Mouse (Mus musculus): ENCODE results near the gene Mroh7. TPM values are rescaled to one million over a fixed set of nuclear protein-coding genes. Genes with fewer than 3 reads are reported as not detected.
A peak's percentile ranks its signal among the peaks of the same experiment; 100 is the strongest.
"Not testable (repeated sequence)": the region's sequence is repeated elsewhere in the genome, so short reads cannot be mapped to it uniquely, and the experiment has no call there.

The Mroh7 gene
- polyA plus RNA-seq, 1 experiment, result not detected

DNA sequence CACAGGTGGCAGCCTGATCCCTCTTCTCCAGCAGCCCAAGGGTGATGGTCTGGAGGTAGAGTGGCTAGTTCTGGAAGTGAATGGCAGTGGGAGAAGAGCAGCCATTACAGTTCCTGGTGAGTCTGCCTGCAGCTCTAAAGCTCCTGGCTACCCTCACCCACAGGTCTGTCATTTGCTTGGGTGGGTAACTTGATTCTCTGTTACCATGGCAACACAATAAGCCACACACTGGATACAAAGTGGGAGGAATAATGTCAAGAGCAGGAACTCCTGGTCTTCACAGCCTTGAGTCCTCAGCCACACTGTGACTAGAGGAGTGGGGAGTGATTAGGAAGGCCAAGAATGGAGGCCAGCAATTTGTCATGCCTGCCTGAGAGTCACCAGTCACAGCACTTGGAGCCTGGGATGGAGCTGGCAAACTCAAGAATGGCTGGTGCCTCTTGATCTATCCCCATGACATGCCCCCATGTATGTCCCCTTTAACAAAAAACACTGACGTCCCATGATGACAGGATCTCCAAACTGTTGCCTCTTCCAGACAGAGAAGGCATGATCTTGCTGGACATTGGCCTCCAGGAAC is 16.4 kb upstream of the Mroh7 start:
- H3K4me3 ChIP-seq (ENCODE audit: insufficient read depth, low read depth, low read length), result no peak overlapping the region
- peaks cover 18% of the 10 kb centered on the region for H3K4me1 ChIP-seq (ENCODE audit: control insufficient read depth, insufficient read depth, low read length)
- H3K27ac ChIP-seq (ENCODE audit: insufficient read depth, low read depth, low read length), result no peak overlapping the region
- TF ChIP-seq POLR2A (IDR thresholded peaks at IDR 0.05; ENCODE audit: insufficient read depth, low read depth, low read length) (no peak), CTCF (IDR thresholded peaks at IDR 0.05; ENCODE audit: insufficient read depth, low read depth, low read length) (no peak)
- WGBS, result 79% methylated on average over 1 of the region's 1 CpGs

DNA sequence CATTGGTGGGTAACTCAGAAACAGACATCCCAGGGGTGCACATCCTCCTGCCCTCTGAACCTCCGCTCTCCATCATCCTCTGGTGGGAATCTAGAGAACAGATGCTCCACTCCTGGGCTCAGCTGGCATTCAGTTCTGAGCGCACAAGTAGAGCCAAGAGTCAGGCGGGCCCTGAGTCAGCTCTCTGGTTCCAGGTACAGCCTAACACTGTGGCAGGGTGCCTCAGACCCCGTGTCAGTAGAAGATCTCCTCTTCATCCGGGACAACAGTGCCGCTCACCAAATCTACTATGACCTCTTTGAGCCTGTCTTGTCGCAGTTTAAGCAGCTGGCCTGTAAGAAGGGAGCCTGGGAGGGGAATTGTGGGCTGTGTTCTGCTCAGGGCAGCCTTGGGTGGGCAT is 15.1 kb upstream of the Mroh7 start:
- 92% methylated on average over 7 of the region's 7 CpGs for WGBS
- TF ChIP-seq POLR2A (IDR thresholded peaks at IDR 0.05; ENCODE audit: insufficient read depth, low read depth, low read length) (no peak), CTCF (IDR thresholded peaks at IDR 0.05; ENCODE audit: insufficient read depth, low read depth, low read length) (no peak)
- Histone ChIP-seq H3K27ac (ENCODE audit: insufficient read depth, low read depth, low read length) (no peak overlapping the region), H3K4me1 (ENCODE audit: control insufficient read depth, insufficient read depth, low read length) (peaks cover 18% of the 10 kb centered on the region), H3K4me3 (ENCODE audit: insufficient read depth, low read depth, low read length) (no peak overlapping the region)

DNA sequence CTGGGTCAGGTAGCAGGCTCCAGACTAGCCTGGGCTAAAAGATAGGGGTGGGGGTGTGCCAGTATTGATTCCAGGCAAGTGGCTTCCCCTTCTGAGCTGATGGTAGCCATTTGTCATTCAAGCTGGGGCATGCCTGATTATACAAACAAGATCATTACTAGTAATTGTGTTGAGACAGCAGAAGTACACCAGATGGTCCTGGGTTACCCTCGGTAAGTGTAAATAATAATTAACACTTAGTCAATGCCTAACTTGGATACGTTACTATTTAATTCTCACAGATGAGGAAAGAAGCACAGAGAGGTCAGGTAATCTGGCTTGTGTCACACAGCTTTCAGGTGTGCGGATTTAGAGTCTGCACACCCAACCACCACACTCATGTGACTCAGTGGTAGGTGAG is 7.2 kb upstream of the Mroh7 start:
- 60% methylated on average over 3 of the region's 3 CpGs for WGBS
- Histone ChIP-seq H3K27ac (ENCODE audit: insufficient read depth, low read depth, low read length) (no peak overlapping the region), H3K4me3 (ENCODE audit: insufficient read depth, low read depth, low read length) (no peak overlapping the region), H3K4me1 (ENCODE audit: control insufficient read depth, insufficient read depth, low read length) (no peaks in the 10 kb centered on the region)
- TF ChIP-seq CTCF (IDR thresholded peaks at IDR 0.05; ENCODE audit: insufficient read depth, low read depth, low read length) (no peak), POLR2A (IDR thresholded peaks at IDR 0.05; ENCODE audit: insufficient read depth, low read depth, low read length) (no peak)

DNA sequence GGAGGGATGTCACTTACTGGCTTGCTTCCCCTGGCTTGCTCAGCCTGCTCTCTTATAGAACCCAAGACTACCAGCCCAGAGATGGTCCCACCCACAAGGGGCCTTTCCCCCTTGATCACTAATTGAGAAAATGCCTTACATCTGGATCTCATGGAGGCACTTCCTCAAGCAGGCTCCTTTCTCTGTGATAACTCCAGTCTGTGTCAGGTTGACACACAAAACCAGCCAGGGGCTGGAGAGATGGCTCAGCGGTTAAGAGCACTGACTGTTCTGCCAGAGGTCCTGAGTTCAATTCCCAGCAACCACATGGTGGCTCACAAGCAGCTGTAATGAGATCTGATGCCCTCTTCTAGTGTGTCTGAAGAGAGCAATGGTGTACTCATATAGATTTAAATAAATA is 6.2 kb upstream of the Mroh7 start:
- 89% methylated on average over 1 of the region's 1 CpGs for WGBS
- H3K4me1 ChIP-seq (ENCODE audit: control insufficient read depth, insufficient read depth, low read length), result not testable (repeated sequence)

DNA sequence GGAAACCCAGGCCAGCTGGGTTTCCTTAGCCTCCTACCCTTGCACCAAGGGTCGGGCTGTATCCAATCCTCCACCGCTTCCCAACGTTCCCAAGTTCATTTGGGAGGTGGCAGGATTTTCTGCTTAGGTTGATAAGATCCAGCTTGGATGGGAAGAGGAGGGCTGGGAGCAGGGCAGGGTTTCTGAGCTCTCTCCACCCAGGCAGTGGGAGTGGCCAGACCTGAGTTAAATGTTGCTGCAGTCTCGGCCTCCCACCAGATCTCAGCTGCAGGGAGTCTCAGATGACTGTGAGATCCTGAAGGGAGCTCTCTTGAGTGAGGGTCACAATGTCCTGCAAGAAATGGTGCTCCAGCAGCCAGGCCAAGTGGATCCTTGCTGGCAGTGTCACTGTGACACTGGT is 2.9 kb upstream of the Mroh7 start, which contains the start of gene Fam151a:
Gene Fam151a (plus strand): TSS at position 254 of the 400 bp plus-strand sequence.
- WGBS, result 79% methylated on average over 4 of the region's 4 CpGs

More for the DNA sequence above, 6.2 kb upstream of the Mroh7 start:
- H3K4me3 ChIP-seq (ENCODE audit: insufficient read depth, low read depth, low read length); H3K27ac ChIP-seq (ENCODE audit: insufficient read depth, low read depth, low read length): not testable (repeated sequence)

DNA sequence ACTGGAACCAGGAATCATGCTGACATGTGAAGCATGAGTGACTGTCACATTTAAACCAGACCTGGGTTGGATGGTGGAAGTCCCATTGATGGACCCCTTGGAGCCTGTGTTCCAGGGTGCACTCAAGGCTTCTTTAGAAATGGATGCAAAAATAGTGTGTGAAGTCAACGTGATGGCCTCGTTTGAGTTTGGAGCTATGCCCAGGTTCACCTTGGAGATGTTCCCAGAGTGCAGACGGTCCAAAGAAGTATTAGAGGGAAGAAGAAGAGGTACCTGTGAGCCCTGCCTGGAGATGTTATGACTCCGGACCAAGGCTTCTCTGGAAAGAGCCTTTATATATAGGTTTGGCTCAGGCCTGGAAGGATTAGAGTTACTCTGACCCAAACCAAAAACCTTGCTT is 10.1 kb downstream of the Mroh7 start:
- Histone ChIP-seq H3K27ac (ENCODE audit: insufficient read depth, low read depth, low read length) (no peak overlapping the region), H3K4me1 (ENCODE audit: control insufficient read depth, insufficient read depth, low read length) (no peaks in the 10 kb centered on the region), H3K4me3 (ENCODE audit: insufficient read depth, low read depth, low read length) (no peak overlapping the region)
- no peak for TF ChIP-seq POLR2A (IDR thresholded peaks at IDR 0.05; ENCODE audit: insufficient read depth, low read depth, low read length)
- no peak for TF ChIP-seq CTCF (IDR thresholded peaks at IDR 0.05; ENCODE audit: insufficient read depth, low read depth, low read length)
- WGBS, result 62% methylated on average over 4 of the region's 4 CpGs

More for the DNA sequence above, 2.9 kb upstream of the Mroh7 start, which contains the start of gene Fam151a:
- H3K4me3 ChIP-seq (ENCODE audit: insufficient read depth, low read depth, low read length), result no peak within 1 kb of the TSS
- no peak for TF ChIP-seq POLR2A (IDR thresholded peaks at IDR 0.05; ENCODE audit: insufficient read depth, low read depth, low read length)
- TF ChIP-seq CTCF (IDR thresholded peaks at IDR 0.05; ENCODE audit: insufficient read depth, low read depth, low read length), result no peak
- no peak within 1 kb of the TSS for H3K27ac ChIP-seq (ENCODE audit: insufficient read depth, low read depth, low read length)
- H3K4me1 ChIP-seq (ENCODE audit: control insufficient read depth, insufficient read depth, low read length), result no peaks in the 10 kb centered on the region

DNA sequence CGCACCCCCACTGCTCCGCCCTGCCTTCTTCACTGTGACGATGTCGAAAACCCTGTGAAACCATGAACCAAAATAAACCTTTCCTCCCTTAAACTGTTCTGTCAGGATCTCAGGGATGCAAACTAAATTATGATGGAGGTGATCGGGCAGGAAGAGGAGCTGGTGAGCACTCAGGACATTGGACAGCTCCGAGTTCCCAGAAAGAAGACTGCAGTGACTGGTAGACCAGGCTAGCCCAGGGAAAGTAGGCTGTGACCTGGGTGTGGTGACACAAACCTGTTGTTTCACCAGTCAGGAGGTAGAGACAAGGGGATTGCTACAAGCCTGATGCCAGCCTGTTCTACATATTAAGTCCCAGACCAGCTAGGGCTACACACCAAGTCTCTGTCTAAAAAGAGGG is 17.1 kb downstream of the Mroh7 start:
- Histone ChIP-seq H3K4me3 (ENCODE audit: insufficient read depth, low read depth, low read length) (no peak overlapping the region), H3K27ac (ENCODE audit: insufficient read depth, low read depth, low read length) (no peak overlapping the region), H3K4me1 (ENCODE audit: control insufficient read depth, insufficient read depth, low read length) (no peaks in the 10 kb centered on the region)
- TF ChIP-seq POLR2A (IDR thresholded peaks at IDR 0.05; ENCODE audit: insufficient read depth, low read depth, low read length) (no peak), CTCF (IDR thresholded peaks at IDR 0.05; ENCODE audit: insufficient read depth, low read depth, low read length) (no peak)
- 92% methylated on average over 6 of the region's 6 CpGs for WGBS

DNA sequence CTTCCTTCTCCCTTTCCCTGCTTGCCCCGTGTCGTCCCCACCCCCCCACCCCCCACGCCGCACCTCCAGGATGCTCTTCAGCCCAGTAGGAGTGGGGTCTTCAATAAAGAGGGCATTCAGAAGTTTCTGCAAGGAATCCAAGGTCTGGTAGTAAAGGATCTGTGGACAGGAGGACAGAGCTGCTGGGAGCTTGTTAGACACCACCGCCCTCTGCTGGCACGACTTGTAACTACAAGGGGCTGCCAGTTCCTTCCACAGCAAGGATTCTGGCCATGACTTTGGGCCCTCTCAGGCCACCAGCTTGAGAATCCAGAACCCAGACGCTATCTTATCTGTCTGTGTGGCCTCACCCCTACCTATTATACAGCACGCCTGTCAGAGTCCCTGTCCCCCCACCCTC is 22.3 kb downstream of the Mroh7 start:
- no peak for TF ChIP-seq POLR2A (IDR thresholded peaks at IDR 0.05; ENCODE audit: insufficient read depth, low read depth, low read length)
- TF ChIP-seq CTCF (IDR thresholded peaks at IDR 0.05; ENCODE audit: insufficient read depth, low read depth, low read length), result peak; percentile 85
- no peak overlapping the region for H3K27ac ChIP-seq (ENCODE audit: insufficient read depth, low read depth, low read length)
- WGBS, result 0% methylated on average over 8 of the region's 8 CpGs
- peaks cover 22% of the 10 kb centered on the region for H3K4me1 ChIP-seq (ENCODE audit: control insufficient read depth, insufficient read depth, low read length)
- H3K4me3 ChIP-seq (ENCODE audit: insufficient read depth, low read depth, low read length), result no peak overlapping the region

DNA sequence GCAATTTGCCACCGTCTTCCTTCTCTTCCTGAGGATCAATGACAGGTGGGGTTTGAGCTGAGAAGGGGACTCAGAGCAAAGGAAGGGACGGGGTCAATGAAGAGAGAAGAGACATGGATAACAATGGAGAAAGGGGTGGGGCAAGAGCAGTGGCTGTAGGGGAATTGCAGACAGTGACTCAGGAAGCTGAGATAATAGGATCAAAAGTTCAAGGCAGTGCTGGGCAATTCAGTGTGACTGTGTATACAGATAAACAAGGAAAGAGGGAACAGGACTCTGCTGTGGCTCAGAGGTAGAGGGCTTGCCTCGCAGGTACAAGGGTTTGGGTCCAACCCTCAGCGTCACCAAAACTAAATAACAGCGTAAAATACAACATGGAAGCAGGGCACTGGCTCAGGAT is 22.8 kb downstream of the Mroh7 start:
- peaks cover 25% of the 10 kb centered on the region for H3K4me1 ChIP-seq (ENCODE audit: control insufficient read depth, insufficient read depth, low read length)
- no peak overlapping the region for H3K4me3 ChIP-seq (ENCODE audit: insufficient read depth, low read depth, low read length)
- H3K27ac ChIP-seq (ENCODE audit: insufficient read depth, low read depth, low read length), result no peak overlapping the region
- WGBS, result 45% methylated on average over 5 of the region's 5 CpGs
- TF ChIP-seq POLR2A (IDR thresholded peaks at IDR 0.05; ENCODE audit: insufficient read depth, low read depth, low read length) (no peak), CTCF (IDR thresholded peaks at IDR 0.05; ENCODE audit: insufficient read depth, low read depth, low read length) (no peak)
